Mouse (Mus musculus) T-cell, adult 2 months (primary cell): ENCODE measurements at regions not wholly inside any gene's neighbourhood (a gene's known extent, or its start where the extent isn't known, plus 50 kb on each side); places are given as distances from the start of the nearest gene placed in this dataset.
A peak's percentile ranks its signal among the peaks of the same experiment; 100 is the strongest.

Experiments
- DNase-seq: peaks from one replicate; pipeline ENCODE4 v3.0.0; 2022; ENCODE audit warnings: low spot score

- DNase-seq: no peak
Measured at GRCm38 (mm10) chr2:160584568-160584967, 61.1 kb upstream of the Top1 start.

DNA sequence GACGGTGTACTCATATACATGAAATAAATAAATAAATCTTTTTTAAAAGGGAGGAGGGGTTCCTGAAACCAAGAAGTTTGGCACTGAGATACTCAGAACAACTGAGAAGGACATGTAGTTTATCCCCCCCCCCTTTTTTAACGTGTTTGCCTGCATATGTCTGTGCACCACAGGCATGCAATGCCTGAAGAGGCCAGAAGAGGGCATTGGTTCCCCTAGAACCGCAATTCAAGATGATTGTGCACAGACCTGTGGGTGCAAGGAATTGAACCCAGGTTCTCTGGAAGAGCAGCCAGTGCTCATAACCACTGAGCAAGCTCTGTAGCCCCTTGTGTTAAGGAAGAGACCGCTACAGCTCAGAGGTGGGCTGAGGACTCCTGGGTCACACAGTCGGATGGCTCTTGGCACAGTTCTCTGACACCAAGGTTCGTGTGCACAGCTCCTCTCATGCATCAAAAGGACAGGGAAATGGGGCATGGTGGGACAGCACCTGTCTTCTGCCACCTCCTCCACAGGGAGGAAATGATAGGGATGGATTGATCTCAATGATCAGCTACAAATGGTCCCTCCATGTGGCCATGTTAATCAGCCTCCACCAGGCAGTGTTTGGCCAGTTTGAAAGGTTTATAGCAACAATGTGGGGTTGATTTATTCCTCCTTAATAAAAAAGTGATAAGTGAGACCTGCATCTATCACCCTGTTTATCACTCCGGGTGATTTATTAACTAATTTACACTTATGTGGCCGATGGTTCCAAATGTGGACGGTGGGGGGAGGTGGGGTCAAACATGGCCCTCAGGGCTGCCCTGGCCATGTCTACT is 58.5 kb upstream of the Top1 start:
- no peak for DNase-seq

DNA sequence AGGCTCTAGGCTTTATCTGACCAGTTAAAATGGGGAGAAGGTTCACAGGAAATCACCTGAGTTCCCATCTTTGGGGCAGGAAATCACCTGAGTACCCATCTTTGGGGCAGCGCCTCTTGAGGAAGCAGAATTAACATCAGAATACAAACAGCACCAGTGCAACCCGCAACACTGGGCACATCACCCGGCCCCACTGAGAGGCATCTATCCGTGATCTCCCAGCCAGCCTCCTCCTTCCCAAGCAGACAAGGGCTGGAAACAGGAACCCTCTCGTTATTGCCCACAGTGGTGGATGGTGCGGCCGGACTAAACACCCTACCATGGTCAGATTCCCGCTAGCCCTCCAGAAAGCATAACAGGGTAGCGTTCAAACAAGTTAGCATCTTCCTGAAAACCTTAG is 57.3 kb upstream of the Top1 start:
- DNase-seq: no peak

GRCm38 (mm10) chr2:160590209-160590910 is 55.3 kb upstream of the Top1 start:
- DNase-seq: no peak

GRCm38 (mm10) chr2:160591446-160592180 is 54.1 kb upstream of the Top1 start:
- no peak for DNase-seq

DNA sequence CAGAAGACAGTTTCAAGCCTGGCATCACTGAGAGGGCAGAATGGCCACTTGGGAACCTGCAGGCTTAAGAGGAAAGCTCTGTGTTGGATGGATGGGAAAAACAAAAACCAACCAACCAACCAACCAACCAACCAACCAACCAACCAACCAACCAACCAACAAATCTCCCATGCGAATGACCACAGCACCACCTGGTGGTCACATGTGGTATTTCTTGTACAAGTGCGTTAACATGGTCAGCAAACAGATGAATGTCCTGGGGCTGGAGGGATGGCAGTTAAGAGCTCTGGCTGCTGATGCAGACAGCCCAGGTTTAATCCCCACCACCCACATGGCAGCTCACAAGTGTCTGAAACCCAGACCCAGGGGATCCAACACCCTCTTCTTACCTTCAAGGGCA is 52.7 kb upstream of the Top1 start:
- DNase-seq: peak; percentile 44
